Mouse (Mus musculus) C2C12 (cell line): ENCODE data around the gene Adora3. TPM values are rescaled to one million over a fixed set of nuclear protein-coding genes. Genes with fewer than 3 reads are reported as not detected.

Experiments used
- H3K27me3 ChIP-seq: one replicate; pipeline ENCODE4 v1.6.1; 2011; ENCODE audit not compliant: control insufficient read depth, insufficient read depth, insufficient read length
- H3K36me3 ChIP-seq: one replicate; pipeline ENCODE4 v1.6.1; 2011; ENCODE audit not compliant: control insufficient read depth, insufficient read depth
- H3K4me3 ChIP-seq: one replicate; pipeline ENCODE4 v1.5.1; 2011; ENCODE audit warnings: mild to moderate bottlenecking, control low read depth; ENCODE audit not compliant: poor library complexity, insufficient read depth, severe bottlenecking
- H3K79me2 ChIP-seq: one replicate; pipeline ENCODE4 v1.6.1; 2011; ENCODE audit not compliant: control insufficient read depth, insufficient read depth
- H3K79me3 ChIP-seq: one replicate; pipeline ENCODE4 v1.6.1; 2011; ENCODE audit warnings: low read depth, control low read depth
- H3ac ChIP-seq: one replicate; pipeline ENCODE3; 2011; ENCODE audit warnings: low read depth; ENCODE audit not compliant: control insufficient read depth, insufficient read length
- CEBPB ChIP-seq: IDR thresholded peaks from one replicate; pipeline ENCODE4 v1.6.1; 2011; ENCODE audit warnings: low read depth, mild to moderate bottlenecking, control low read depth, moderate library complexity
- CTCF ChIP-seq: IDR thresholded peaks from one replicate; pipeline ENCODE4 v1.5.1; 2011; ENCODE audit not compliant: control insufficient read depth, insufficient read depth, insufficient read length
- FOSL1 ChIP-seq: IDR thresholded peaks from one replicate; pipeline ENCODE4 v1.8.0; 2011; ENCODE audit warnings: mild to moderate bottlenecking, low read length; ENCODE audit not compliant: poor library complexity, insufficient read depth, severe bottlenecking
- MAX ChIP-seq: IDR thresholded peaks from one replicate; pipeline ENCODE4 v1.6.1; 2011; ENCODE audit warnings: mild to moderate bottlenecking, control low read depth
- MYOD1 ChIP-seq: IDR thresholded peaks from one replicate; pipeline ENCODE4 v1.6.1; 2011; ENCODE audit warnings: low read depth; ENCODE audit not compliant: control insufficient read depth, insufficient read length
- MYOG ChIP-seq: IDR thresholded peaks from one replicate; pipeline ENCODE4 v1.6.1; 2011; ENCODE audit not compliant: control insufficient read depth, insufficient read length; ENCODE audit errors: extremely low read depth
- USF1 ChIP-seq: IDR thresholded peaks from one replicate; pipeline ENCODE4 v1.6.1; 2011; ENCODE audit warnings: low read depth, mild to moderate bottlenecking, control low read depth, moderate library complexity
- polyA plus RNA-seq: library from polyadenylated mRNA; unstranded; fragments of >200 nt; fragmentation: generic; extraction: Trizol; gene quantifications from one replicate; pipeline ENCODE4 v1.2.1, GENCODE M21; 2012; ENCODE audit warnings: missing spikeins

The Adora3 gene
- polyA plus RNA-seq, 1 experiment, result not detected

GRCm38 (mm10) chr3:105877252-105877803 is 6.7 kb downstream of the Adora3 start:
- H3K27me3 ChIP-seq, result peaks cover 19% of the 10 kb centered on the region
- TF ChIP-seq CEBPB (no peak), MYOD1 (no peak), FOSL1 (no peak), MAX (no peak), MYOG (no peak), USF1 (no peak), CTCF (no peak)

GRCm38 (mm10) chr3:105877919-105878318 is 7.3 kb downstream of the Adora3 start:
- H3K36me3 ChIP-seq, result no peaks in the 10 kb centered on the region

More at GRCm38 (mm10) chr3:105877252-105877803, 6.7 kb downstream of the Adora3 start:
- Histone ChIP-seq H3K79me3 (no peaks in the 10 kb centered on the region), H3ac (no peak overlapping the region), H3K4me3 (no peak overlapping the region), H3K79me2 (no peaks in the 10 kb centered on the region), H3K36me3 (no peaks in the 10 kb centered on the region)

GRCm38 (mm10) chr3:105878751-105879150 is 8.1 kb downstream of the Adora3 start:
- H3K4me3 ChIP-seq, result no peak overlapping the region
- H3K27me3 ChIP-seq, result peaks cover 19% of the 10 kb centered on the region
- H3K79me3 ChIP-seq, result no peaks in the 10 kb centered on the region
- no peak overlapping the region for H3ac ChIP-seq
- H3K36me3 ChIP-seq, result no peaks in the 10 kb centered on the region
- TF ChIP-seq MAX (no peak), FOSL1 (no peak), CEBPB (no peak), CTCF (no peak), MYOG (no peak), MYOD1 (no peak), USF1 (no peak)
- H3K79me2 ChIP-seq, result no peaks in the 10 kb centered on the region

More at GRCm38 (mm10) chr3:105877919-105878318, 7.3 kb downstream of the Adora3 start:
- Histone ChIP-seq H3ac (no peak overlapping the region), H3K27me3 (peaks cover 19% of the 10 kb centered on the region), H3K4me3 (no peak overlapping the region), H3K79me3 (no peaks in the 10 kb centered on the region), H3K79me2 (no peaks in the 10 kb centered on the region)
- TF ChIP-seq CEBPB (no peak), USF1 (no peak), MYOG (no peak), MAX (no peak), FOSL1 (no peak), MYOD1 (no peak)

GRCm38 (mm10) chr3:105880419-105880818 is 9.8 kb downstream of the Adora3 start:
- Histone ChIP-seq H3K36me3 (no peaks in the 10 kb centered on the region), H3K79me2 (no peaks in the 10 kb centered on the region), H3K79me3 (no peaks in the 10 kb centered on the region), H3K4me3 (no peak overlapping the region), H3ac (no peak overlapping the region), H3K27me3 (peaks cover 19% of the 10 kb centered on the region)
- TF ChIP-seq CEBPB, result no peak

- TF ChIP-seq MYOG (no peak), FOSL1 (no peak), CEBPB (no peak), MAX (no peak), USF1 (no peak), MYOD1 (no peak), CTCF (no peak)
- no peaks in the 10 kb centered on the region for H3K36me3 ChIP-seq
- no peak overlapping the region for H3K4me3 ChIP-seq
- H3K79me2 ChIP-seq, result no peaks in the 10 kb centered on the region
- no peak overlapping the region for H3ac ChIP-seq
- no peaks in the 10 kb centered on the region for H3K79me3 ChIP-seq
- H3K27me3 ChIP-seq, result peaks cover 9% of the 10 kb centered on the region
Measured at GRCm38 (mm10) chr3:105882105-105882504, 11.4 kb downstream of the Adora3 start.

- TF ChIP-seq MAX (no peak), USF1 (no peak), CEBPB (no peak), MYOG (no peak), FOSL1 (no peak)
- H3K4me3 ChIP-seq, result no peak overlapping the region
- no peak overlapping the region for H3ac ChIP-seq
- H3K36me3 ChIP-seq, result no peaks in the 10 kb centered on the region
- H3K79me2 ChIP-seq, result no peaks in the 10 kb centered on the region
- H3K27me3 ChIP-seq, result peaks cover 6% of the 10 kb centered on the region
- no peaks in the 10 kb centered on the region for H3K79me3 ChIP-seq
Measured at GRCm38 (mm10) chr3:105883111-105883510, 12.5 kb downstream of the Adora3 start.
